Mouse (Mus musculus): ENCODE data around the gene Sdk1. TPM values are rescaled to one million over a fixed set of nuclear protein-coding genes. Genes with fewer than 3 reads are reported as not detected.

Gene Sdk1
- total RNA-seq, 1 experiment: 1.2 TPM

DNA sequence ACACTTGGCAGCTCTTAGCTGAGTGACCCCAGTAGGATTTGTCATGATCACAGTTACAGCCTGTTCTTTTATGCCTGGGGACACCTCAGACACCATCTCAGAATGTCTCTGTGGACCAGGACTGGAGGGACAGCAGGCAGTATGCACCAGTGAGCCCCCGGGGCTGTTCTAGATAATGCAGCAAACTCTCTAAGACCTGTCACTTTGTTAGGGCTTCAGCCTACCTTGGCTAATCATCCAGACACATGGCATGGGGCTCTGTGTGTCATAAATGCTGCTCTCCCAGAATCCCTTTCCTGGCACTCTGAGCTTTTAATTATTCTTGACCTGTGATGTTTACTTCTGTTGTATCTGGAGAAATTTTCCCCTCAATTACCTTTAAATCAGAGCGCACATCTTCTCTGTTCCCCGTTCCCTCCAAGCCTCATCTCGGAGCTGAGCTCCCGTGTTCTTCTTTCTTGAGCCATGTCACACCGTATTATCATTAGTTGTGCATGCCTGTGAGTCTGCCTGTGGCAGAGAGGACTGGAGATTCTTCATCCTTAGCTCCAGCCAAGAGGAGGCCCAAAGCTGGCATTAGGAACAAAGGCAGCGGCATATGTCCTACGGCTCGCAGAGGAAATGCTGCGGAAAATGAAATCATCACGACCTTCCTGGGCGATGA, 448.3 kb downstream of the Sdk1 start:
- TF ChIP-seq CHD2 (IDR thresholded peaks at IDR 0.05; ENCODE audit: low read depth, low read length) (no peak), MAFK (IDR thresholded peaks at IDR 0.05; ENCODE audit: insufficient read depth, low read depth, low read length) (no peak), ZNF384 (IDR thresholded peaks at IDR 0.05; ENCODE audit: low read depth, low read length) (no peak), ZC3H11A (IDR thresholded peaks at IDR 0.05; ENCODE audit: borderline replicate concordance, low read depth, low read length) (no peak), HCFC1 (IDR thresholded peaks at IDR 0.05; ENCODE audit: borderline replicate concordance, insufficient read depth, low read length) (no peak)
- Histone ChIP-seq H3K27ac (ENCODE audit: insufficient read depth, low read depth, low read length, poor library complexity, severe bottlenecking) (no peak overlapping the region), H3K4me1 (ENCODE audit: control insufficient read depth in 2 of 2, insufficient read depth in 2 of 2, low read length in 2 of 2, poor library complexity in 1 of 2) (no peaks in the 10 kb centered on the region), H3K36me3 (ENCODE audit: control insufficient read depth, insufficient read depth, low read length, poor library complexity, severe bottlenecking) (no peaks in the 10 kb centered on the region), H3K9me3 (ENCODE audit: control insufficient read depth, insufficient read depth, low read depth, low read length) (no peaks in the 10 kb centered on the region), H3K4me3 (ENCODE audit: insufficient read depth in 1 of 2, low read depth in 1 of 2, low read length in 2 of 2, poor library complexity in 1 of 2, severe bottlenecking in 1 of 2) (no peak overlapping the region), H3K9ac (ENCODE audit: insufficient read depth, low read depth, low read length, poor library complexity, severe bottlenecking) (no peak overlapping the region)
- DNase-seq (ENCODE audit: low read depth, low spot score): no peak
- in situ Hi-C loops (cut with MboI; ENCODE audit: low sequenced_read_pairs in 2 of 2, unreplicated experiment in 2 of 2): no loop called here

DNA sequence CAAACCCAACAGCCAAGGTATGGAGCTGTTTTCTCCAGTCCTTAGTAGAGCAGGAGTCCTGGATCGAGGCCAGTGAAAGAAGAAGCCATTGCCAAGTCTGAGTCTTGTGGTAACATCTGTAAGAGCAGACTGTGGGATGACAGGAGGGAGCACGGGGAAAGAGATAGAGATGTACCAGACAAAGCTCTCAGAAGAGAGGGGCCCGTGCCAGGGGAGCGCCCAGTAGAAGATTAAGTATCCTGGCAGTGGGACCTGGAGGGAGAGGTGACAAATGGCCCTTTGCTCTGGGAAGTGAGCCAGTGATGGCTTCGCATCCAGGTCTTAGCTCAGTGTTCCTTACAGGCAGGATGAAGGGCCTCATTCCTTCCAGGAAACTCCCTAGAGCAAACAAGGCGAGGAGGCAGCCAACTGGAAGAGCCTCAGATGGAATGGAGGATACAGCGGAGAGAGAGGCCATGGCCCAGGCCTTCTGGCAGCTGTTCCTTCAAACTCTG, 450.2 kb downstream of the Sdk1 start:
- H3K36me3 ChIP-seq (ENCODE audit: control insufficient read depth, insufficient read depth, low read length, poor library complexity, severe bottlenecking): no peaks in the 10 kb centered on the region
- no peak overlapping the region for H3K27ac ChIP-seq (ENCODE audit: insufficient read depth, low read depth, low read length, poor library complexity, severe bottlenecking)
- TF ChIP-seq MAFK (IDR thresholded peaks at IDR 0.05; ENCODE audit: insufficient read depth, low read depth, low read length) (no peak), CHD2 (IDR thresholded peaks at IDR 0.05; ENCODE audit: low read depth, low read length) (no peak), ZC3H11A (IDR thresholded peaks at IDR 0.05; ENCODE audit: borderline replicate concordance, low read depth, low read length) (no peak), ZNF384 (IDR thresholded peaks at IDR 0.05; ENCODE audit: low read depth, low read length) (no peak), HCFC1 (IDR thresholded peaks at IDR 0.05; ENCODE audit: borderline replicate concordance, insufficient read depth, low read length) (no peak)
- H3K4me1 ChIP-seq (ENCODE audit: control insufficient read depth in 2 of 2, insufficient read depth in 2 of 2, low read length in 2 of 2, poor library complexity in 1 of 2): no peaks in the 10 kb centered on the region
- no peaks in the 10 kb centered on the region for H3K9me3 ChIP-seq (ENCODE audit: control insufficient read depth, insufficient read depth, low read depth, low read length)
- H3K4me3 ChIP-seq (ENCODE audit: insufficient read depth in 1 of 2, low read depth in 1 of 2, low read length in 2 of 2, poor library complexity in 1 of 2, severe bottlenecking in 1 of 2): no peak overlapping the region
- DNase-seq (ENCODE audit: low read depth, low spot score): no peak
- H3K9ac ChIP-seq (ENCODE audit: insufficient read depth, low read depth, low read length, poor library complexity, severe bottlenecking): no peak overlapping the region
- in situ Hi-C loops (cut with MboI; ENCODE audit: low sequenced_read_pairs in 2 of 2, unreplicated experiment in 2 of 2): no loop called here

DNA sequence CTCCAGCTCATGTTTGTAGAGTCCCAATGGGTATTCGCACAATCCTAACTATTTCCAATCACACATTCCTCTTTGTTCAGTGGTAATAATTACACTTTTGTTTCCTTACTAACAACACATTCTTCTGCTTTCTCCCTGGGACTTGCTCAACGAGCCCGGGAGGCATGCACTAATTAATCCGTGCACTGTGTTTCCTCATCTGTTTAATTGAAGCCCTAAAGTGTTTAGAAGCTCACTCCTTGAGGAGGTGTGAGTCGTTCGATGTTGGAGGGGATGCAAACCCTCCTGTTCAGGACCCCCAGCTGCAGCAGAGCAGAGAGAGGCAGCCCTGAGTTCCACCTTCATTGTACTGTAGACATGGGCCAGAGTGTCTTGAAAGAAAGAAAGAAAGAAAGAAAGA, 452.4 kb downstream of the Sdk1 start:
- in situ Hi-C loops (cut with MboI; ENCODE audit: low sequenced_read_pairs in 2 of 2, unreplicated experiment in 2 of 2): no loop called here
- DNase-seq (ENCODE audit: low read depth, low spot score): no peak
- no peak for TF ChIP-seq ZC3H11A (IDR thresholded peaks at IDR 0.05; ENCODE audit: borderline replicate concordance, low read depth, low read length)
- no peak for TF ChIP-seq CHD2 (IDR thresholded peaks at IDR 0.05; ENCODE audit: low read depth, low read length)
- no peak for TF ChIP-seq HCFC1 (IDR thresholded peaks at IDR 0.05; ENCODE audit: borderline replicate concordance, insufficient read depth, low read length)
- TF ChIP-seq MAFK (IDR thresholded peaks at IDR 0.05; ENCODE audit: insufficient read depth, low read depth, low read length): no peak
- no peak for TF ChIP-seq ZNF384 (IDR thresholded peaks at IDR 0.05; ENCODE audit: low read depth, low read length)
- H3K36me3 ChIP-seq (ENCODE audit: control insufficient read depth, insufficient read depth, low read length, poor library complexity, severe bottlenecking): no peaks in the 10 kb centered on the region
- H3K4me1 ChIP-seq (ENCODE audit: control insufficient read depth in 2 of 2, insufficient read depth in 2 of 2, low read length in 2 of 2, poor library complexity in 1 of 2): no peaks in the 10 kb centered on the region
- H3K9me3 ChIP-seq (ENCODE audit: control insufficient read depth, insufficient read depth, low read depth, low read length): no peaks in the 10 kb centered on the region
- H3K9ac ChIP-seq (ENCODE audit: insufficient read depth, low read depth, low read length, poor library complexity, severe bottlenecking): no peak overlapping the region
- no peak overlapping the region for H3K4me3 ChIP-seq (ENCODE audit: insufficient read depth in 1 of 2, low read depth in 1 of 2, low read length in 2 of 2, poor library complexity in 1 of 2, severe bottlenecking in 1 of 2)
- no peak overlapping the region for H3K27ac ChIP-seq (ENCODE audit: insufficient read depth, low read depth, low read length, poor library complexity, severe bottlenecking)

GRCm38 (mm10) chr5:141694901-141695300, 453.6 kb downstream of the Sdk1 start:
- H3K4me3 ChIP-seq (ENCODE audit: insufficient read depth in 1 of 2, low read depth in 1 of 2, low read length in 2 of 2, poor library complexity in 1 of 2, severe bottlenecking in 1 of 2): no peak overlapping the region
- H3K9me3 ChIP-seq (ENCODE audit: control insufficient read depth, insufficient read depth, low read depth, low read length): no peaks in the 10 kb centered on the region
- H3K36me3 ChIP-seq (ENCODE audit: control insufficient read depth, insufficient read depth, low read length, poor library complexity, severe bottlenecking): no peaks in the 10 kb centered on the region
- no peak for DNase-seq (ENCODE audit: low read depth, low spot score)
- H3K9ac ChIP-seq (ENCODE audit: insufficient read depth, low read depth, low read length, poor library complexity, severe bottlenecking): no peak overlapping the region
- no peak for TF ChIP-seq ZNF384 (IDR thresholded peaks at IDR 0.05; ENCODE audit: low read depth, low read length)
- no peak for TF ChIP-seq HCFC1 (IDR thresholded peaks at IDR 0.05; ENCODE audit: borderline replicate concordance, insufficient read depth, low read length)
- no peak for TF ChIP-seq CHD2 (IDR thresholded peaks at IDR 0.05; ENCODE audit: low read depth, low read length)
- no peak for TF ChIP-seq MAFK (IDR thresholded peaks at IDR 0.05; ENCODE audit: insufficient read depth, low read depth, low read length)
- TF ChIP-seq ZC3H11A (IDR thresholded peaks at IDR 0.05; ENCODE audit: borderline replicate concordance, low read depth, low read length): no peak
- in situ Hi-C loops (cut with MboI; ENCODE audit: low sequenced_read_pairs in 2 of 2, unreplicated experiment in 2 of 2): no loop called here
- no peak overlapping the region for H3K27ac ChIP-seq (ENCODE audit: insufficient read depth, low read depth, low read length, poor library complexity, severe bottlenecking)
- H3K4me1 ChIP-seq (ENCODE audit: control insufficient read depth in 2 of 2, insufficient read depth in 2 of 2, low read length in 2 of 2, poor library complexity in 1 of 2): no peaks in the 10 kb centered on the region
